Mouse (Mus musculus) lung, adult 2 months (tissue): ENCODE measurements around the gene Cdk5r1. TPM values are rescaled to one million over a fixed set of nuclear protein-coding genes. Genes with fewer than 3 reads are reported as not detected.
A peak's percentile ranks its signal among the peaks of the same experiment; 100 is the strongest.

Experiments used
- DNase-seq: peaks from one replicate; pipeline ENCODE4 v3.0.0; 2022
- H3K4me1 ChIP-seq: fragments of 200-500 bp; 2 replicates; pipeline ENCODE4 v1.6.1; 2011; ENCODE audit warnings: low read length; ENCODE audit not compliant: control insufficient read depth, insufficient read depth
- H3K4me3 ChIP-seq: fragments of 200-500 bp; replicated peaks from 2 replicates; pipeline ENCODE3; 2011; ENCODE audit warnings: low read depth, mild to moderate bottlenecking, control low read depth, low read length; ENCODE audit errors: extremely low read depth
- CTCF ChIP-seq: fragments of 200-500 bp; IDR thresholded peaks from 2 replicates; pipeline ENCODE4 v1.5.1; 2011; ENCODE audit warnings: mild to moderate bottlenecking, low read length, control low read depth; ENCODE audit not compliant: insufficient read depth
- POLR2A ChIP-seq: fragments of 200-500 bp; IDR thresholded peaks from 2 replicates; pipeline ENCODE4 v1.6.1; 2011; ENCODE audit warnings: low read depth, mild to moderate bottlenecking, control low read depth, low read length, borderline replicate concordance; ENCODE audit errors: extremely low read depth
- WGBS: fragments of 180-500 bp; shearing (Covaris S2); methylation state at CpG from one replicate; pipeline ENCODE4 v1.1.7; 2018; 5-methylcytosine and 5-hydroxymethylcytosine counted together
- polyA plus RNA-seq: library from polyadenylated mRNA; depleted of rRNA; stranded (reverse); fragments of >200 nt; gene quantifications from 2 replicates; pipeline ENCODE4 v1.2.3, GENCODE M21; 2012; rRNA removed

Cdk5r1 gene
- polyA plus RNA-seq, 1 experiment: 1.5 TPM

DNA sequence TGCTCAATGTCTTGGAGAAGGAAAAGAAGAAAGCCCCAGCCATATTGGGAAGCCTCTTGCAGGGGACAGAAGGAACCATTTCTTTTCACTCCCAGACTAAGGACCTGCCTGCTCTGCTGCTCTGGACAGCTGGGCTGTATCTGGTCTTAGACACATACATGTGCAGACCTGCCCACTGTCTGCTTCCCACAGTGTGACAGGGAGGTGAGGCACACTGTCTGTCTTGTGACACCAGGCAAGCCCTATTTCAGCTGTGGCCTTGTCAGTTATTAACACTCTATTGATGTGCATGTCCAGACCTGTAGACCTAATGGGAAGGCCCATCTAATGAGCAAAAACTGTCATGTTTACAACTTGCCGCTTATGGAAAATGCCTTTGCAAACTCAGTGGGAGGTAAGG, 38.5 kb downstream of the Cdk5r1 start:
- no peak for DNase-seq
- no peaks in the 10 kb centered on the region for H3K4me1 ChIP-seq
- TF ChIP-seq POLR2A (no peak), CTCF (no peak)
- H3K4me3 ChIP-seq: no peak overlapping the region
- 71% methylated on average over 1 of the region's 1 CpGs for WGBS

DNA sequence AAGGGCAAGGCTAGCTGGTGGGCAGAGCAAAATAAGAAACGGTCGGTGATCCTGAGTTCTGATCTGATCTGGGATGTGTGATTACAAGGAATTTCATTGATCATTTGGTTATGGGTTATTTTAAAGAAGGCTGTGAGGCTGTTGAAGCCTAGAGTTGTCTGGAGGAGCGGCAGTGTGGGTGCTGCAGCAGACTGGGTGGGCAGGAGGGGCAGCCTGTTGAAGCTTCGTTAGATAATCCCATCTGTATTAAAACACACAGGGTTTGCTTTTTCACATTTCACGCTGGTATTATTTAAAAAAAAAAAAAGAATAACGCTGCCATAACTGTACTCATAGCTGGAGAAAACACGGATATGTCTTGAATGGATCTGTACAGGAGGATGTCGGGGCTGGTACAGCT, 39.1 kb downstream of the Cdk5r1 start:
- Histone ChIP-seq H3K4me1 (no peaks in the 10 kb centered on the region), H3K4me3 (no peak overlapping the region)
- TF ChIP-seq POLR2A (no peak), CTCF (no peak)
- 86% methylated on average over 8 of the region's 8 CpGs for WGBS
- DNase-seq: no peak

DNA sequence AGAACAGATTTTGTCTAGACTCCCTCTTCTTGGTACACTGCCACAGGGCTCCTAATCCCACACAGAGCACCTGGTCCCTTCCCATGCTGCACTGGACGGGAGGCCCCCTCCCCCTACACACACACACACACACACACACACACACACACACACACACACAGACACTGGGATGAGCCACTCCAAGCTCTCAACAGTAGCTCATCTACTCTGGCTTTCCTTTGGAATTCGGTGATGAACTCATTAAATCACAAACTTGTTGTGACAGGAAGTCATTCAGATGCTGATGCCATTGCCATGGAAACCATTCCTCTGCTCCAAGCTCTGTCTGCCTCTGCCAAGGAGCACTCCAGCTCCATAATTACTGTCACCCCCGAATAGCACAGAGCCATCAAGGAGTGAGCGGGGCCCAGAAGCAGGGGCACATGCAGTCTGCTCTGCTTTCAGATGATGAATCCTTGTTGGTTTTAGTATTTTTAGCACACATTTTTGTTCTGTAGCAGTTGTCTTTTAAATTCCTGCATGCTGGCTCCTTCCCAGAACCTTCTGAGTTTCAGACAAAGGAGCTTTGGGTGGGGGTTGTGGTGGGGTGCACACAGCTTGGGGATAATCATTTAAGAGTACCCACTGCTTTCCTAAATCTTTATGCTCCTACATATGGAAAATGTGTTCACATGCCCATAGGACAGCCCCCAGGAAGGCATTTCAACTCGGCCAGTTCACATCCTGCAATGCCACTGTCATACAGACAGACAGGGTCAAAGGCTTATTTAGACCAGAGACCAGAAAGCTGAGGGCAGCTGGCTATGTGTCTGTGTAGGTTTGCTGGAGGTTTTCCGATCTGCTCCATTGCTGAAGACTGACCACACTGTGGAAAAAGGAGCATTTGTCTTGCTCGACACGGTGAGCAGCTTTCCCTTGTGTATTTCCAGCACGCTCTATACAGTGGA, 41.9 kb downstream of the Cdk5r1 start:
- 62% methylated on average over 9 of the region's 9 CpGs for WGBS
- DNase-seq: no peak
- TF ChIP-seq CTCF (no peak), POLR2A (no peak)
- no peak overlapping the region for H3K4me3 ChIP-seq
- H3K4me1 ChIP-seq: peaks cover 7% of the 10 kb centered on the region

DNA sequence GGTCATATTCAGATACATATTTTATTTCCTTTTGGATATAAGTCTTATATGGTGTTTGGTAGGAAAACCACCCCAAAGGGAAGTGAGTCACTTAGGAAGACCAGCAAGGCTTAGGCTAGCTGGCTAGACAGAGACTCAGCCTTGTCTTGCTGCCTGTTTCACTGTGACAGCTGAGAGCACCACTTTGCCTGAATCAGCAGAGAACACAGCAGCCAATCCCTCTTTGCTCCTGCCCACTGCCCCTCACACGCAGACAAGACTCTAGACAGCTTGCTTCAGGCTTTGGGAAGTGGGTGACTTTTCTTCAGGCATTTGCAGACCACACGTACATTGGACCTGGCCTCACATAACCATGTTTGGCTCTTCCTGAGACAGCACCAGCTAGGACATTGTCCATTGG, 44.3 kb downstream of the Cdk5r1 start:
- no peak for DNase-seq
- Histone ChIP-seq H3K4me3 (no peak overlapping the region), H3K4me1 (peaks cover 7% of the 10 kb centered on the region)
- 73% methylated on average over 2 of the region's 2 CpGs for WGBS
- no peak for TF ChIP-seq POLR2A
- no peak for TF ChIP-seq CTCF

DNA sequence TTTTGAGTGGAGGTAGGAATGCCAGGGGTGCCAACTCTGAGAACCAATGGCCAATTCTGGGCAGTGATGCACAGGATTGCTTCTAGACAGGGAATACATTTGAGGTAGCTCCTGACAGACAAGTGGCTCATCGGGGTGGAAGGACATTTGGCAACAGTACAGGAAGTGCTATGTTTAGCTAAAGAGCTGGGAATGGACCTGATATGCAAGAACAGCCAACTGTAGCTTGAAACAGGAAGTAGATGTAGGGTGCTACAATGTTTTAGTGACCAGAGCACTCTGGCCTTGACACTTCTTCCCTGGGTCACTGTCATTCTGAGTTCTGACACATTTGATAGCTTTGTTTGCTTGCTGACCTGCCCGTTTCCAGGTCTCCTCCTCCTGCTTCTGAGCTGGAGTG, 46.0 kb downstream of the Cdk5r1 start:
- no peak for DNase-seq
- TF ChIP-seq POLR2A: no peak
- TF ChIP-seq CTCF: no peak
- WGBS: 18% methylated on average over 2 of the region's 2 CpGs
- H3K4me3 ChIP-seq: no peak overlapping the region
- peaks cover 7% of the 10 kb centered on the region for H3K4me1 ChIP-seq

DNA sequence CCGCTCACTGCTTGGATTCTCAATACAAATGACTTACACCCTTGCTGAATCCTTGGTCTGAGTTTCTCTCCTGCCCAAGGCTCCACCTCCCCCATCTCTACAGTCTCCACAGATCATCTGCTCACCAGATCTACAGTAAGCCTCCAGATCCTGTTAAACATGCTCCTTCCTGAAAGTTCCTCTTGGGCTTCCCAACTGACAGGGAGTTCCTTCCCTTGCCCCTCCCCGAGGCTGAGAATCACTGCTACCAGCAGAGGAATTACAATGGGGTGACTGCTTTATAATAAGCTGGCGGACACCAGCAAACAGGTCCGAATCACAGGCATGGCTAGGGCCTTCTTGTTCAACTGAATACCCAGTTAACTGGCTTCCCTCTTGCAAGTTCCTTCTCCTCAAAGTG, 46.6 kb downstream of the Cdk5r1 start:
- DNase-seq: no peak
- no peak for TF ChIP-seq CTCF
- TF ChIP-seq POLR2A: no peak
- 51% methylated on average over 4 of the region's 4 CpGs for WGBS
- Histone ChIP-seq H3K4me3 (no peak overlapping the region), H3K4me1 (peaks cover 7% of the 10 kb centered on the region)

DNA sequence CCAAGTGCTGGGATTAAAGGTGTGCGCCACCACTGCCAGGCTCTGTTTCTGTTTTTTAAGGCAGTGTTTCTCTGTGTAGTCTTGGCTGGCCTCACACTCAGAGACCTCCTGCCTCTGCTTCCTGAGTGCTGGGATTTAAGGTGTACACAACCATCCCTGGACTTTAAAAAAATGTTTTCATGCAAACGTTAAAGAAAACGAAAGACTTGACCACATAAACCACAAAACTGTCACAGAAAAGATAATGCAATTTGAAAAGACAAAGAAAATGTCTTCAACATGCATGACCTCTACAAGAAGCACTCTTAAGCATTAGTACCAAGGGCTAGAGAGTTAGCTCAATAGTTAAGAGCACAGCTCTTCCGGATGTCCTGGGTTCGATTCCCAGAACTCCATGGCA, 47.4 kb downstream of the Cdk5r1 start:
- TF ChIP-seq CTCF (no peak), POLR2A (no peak)
- Histone ChIP-seq H3K4me3 (no peak overlapping the region), H3K4me1 (peaks cover 7% of the 10 kb centered on the region)
- WGBS: 81% methylated on average over 5 of the region's 5 CpGs
- no peak for DNase-seq

DNA sequence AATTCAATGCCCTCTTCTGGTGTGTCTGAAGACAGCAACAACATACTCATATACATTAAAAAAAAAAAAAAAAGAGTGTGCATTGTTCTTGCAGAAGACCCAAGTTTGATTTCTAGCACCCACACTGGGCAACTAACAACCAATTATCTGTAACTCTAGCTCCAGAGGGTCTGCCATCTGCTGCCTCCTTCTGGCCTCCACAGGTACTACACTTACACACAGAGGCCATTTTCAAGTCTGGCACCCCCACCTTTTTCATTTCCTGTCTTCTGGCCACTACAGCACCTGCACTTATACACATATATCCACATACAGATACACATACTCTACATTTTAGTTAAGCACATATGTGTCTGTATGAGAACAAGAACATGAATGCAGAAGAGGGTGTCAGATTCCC, 50.9 kb downstream of the Cdk5r1 start:
- H3K4me3 ChIP-seq: no peak overlapping the region
- peaks cover 7% of the 10 kb centered on the region for H3K4me1 ChIP-seq
- TF ChIP-seq POLR2A (no peak), CTCF (peak; percentile 30; the same call in 1 of the 2 replicates)
- no peak for DNase-seq

DNA sequence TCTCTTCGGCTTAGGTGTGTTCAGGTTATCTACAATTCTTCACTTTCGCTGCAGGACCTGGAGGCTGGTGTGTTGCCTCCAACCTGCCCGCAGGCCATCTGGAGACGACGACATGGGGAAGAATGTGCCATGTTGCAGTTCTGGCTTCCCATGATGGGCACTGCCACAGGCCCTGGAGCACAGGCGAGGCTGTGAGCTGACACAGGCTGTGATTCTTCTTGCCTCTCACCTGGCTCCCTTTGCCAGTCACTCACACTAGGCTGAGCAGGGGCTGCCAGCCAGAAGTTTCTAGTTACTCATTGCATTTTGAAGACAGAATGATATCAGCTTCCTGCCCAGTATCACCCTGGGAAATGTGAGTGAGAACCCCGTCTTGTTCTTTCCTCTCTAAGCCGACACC, 52.3 kb downstream of the Cdk5r1 start:
- Histone ChIP-seq H3K4me1 (no peaks in the 10 kb centered on the region; the same call in 1 of the 2 replicates), H3K4me3 (no peak overlapping the region)
- 82% methylated on average over 8 of the region's 8 CpGs for WGBS
- TF ChIP-seq CTCF: no peak
- no peak for TF ChIP-seq POLR2A
- no peak for DNase-seq

Other genes with a start within 250 kb of the Cdk5r1 start
- gene Rhbdl3, start 176.1 kb upstream of the Cdk5r1 start, polyA plus RNA-seq: 2.7 and 2.9 TPM in 2 replicates
- gene 5730455P16Rik, start 99.0 kb upstream of the Cdk5r1 start, polyA plus RNA-seq: 5.1 and 5.6 TPM in 2 replicates
- 72.8 and 104 TPM in 2 replicates for gene Zfp207, start 93.7 kb upstream of the Cdk5r1 start, polyA plus RNA-seq
- 31.7 and 48.3 TPM in 2 replicates for gene Psmd11, start 48.4 kb upstream of the Cdk5r1 start, polyA plus RNA-seq